Mouse (Mus musculus) mouse embryonic stem cell (cell line): ENCODE results near the gene Lpin1.

Source experiments
- in situ Hi-C, 2 experiments: fragments of 300-500 bp; cut with MboI; formaldehyde crosslinking; loops; 1 replicate in 1 of 2; 3 replicates in 1 of 2; pipeline ENCODE4 v1.14.3; 2019 to 2020; ENCODE audit warnings: low sequenced_read_pairs in 2 of 2, low pct_unique_long_range_greater_than_20kb in 1 of 2, mixed read lengths in 1 of 2; ENCODE audit not compliant: unreplicated experiment in 1 of 2

Lpin1 gene

DNA sequence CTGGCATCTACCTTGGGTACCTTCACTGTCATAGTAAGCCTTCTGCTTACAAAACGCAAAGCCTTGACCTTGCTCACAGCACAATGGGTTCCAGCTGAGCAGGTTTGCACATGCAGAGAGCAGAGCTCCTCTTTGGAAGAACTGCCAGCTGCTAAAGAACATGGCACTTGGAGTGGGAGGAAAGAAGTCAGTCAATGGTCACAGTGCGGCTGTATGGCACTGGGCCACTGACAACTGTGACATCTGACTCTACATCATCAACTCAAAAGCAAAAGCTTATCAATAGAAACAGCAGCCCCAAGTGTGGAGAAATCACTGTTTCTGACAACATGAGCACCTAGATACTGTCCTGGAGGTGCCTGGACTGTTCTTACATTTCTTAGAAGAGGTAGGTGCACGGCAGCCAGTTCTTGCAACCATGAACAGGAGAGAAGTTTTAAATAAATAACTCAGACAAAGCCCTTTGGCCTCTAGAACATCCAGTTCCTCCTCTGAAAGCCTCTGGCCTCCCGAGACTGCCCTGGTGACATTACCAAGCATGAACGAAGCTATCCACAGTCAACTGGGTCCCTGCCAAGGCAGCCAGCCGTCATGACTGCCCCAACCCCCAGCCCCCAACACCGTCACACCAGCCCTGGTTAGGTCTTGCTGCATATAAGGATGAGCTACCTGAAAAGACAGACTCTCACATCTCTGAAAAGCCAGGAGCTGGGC lies 19.5 kb upstream of the Lpin1 start:
- in situ Hi-C loops: loop anchor here (5.0 to 10.0 kb wide), 2 partner anchors 63 to 66 kb away; no protein-coding TSS in a partner anchor

DNA sequence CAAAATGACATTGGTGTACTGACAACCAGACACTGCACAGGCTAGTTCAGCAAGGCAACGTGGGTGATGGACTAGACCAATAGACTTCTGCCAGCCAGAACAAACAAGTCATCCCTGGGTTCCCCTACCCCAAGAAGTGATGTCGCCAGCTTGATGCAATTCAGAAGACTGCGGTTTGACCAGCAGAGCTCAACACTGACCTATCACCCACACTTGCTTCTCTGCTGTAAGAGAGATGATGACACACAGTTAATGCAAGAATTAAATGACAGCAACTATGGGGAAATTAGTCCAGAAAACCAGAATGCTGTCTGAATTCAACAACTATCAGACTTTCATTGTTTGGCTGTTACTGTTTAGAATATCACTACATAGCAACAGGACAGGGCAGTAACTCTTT lies 9.5 kb upstream of the Lpin1 start:
- in situ Hi-C loops: no loop called here

DNA sequence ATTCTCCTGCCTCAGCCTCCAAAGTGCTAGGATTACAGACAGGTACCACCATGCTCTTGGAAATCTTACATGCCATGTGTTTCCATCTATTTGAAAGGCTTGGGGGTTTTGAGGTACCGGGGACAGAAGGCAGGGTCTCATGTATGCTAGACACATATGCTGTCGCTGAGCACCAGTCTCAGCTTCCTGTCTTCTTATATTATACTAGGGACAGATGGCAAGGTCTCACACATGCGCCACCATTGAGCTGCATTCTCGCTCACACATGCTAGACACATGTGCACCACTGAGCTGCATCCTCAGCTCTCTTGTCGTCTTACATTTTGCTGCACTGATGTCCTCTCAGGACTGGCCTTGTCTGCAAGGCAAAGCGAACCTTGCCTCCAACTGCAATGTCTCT lies 8.7 kb upstream of the Lpin1 start:
- in situ Hi-C loops: no loop called here

- in situ Hi-C loops: no loop called here
These were observed 7.9 kb upstream of the Lpin1 start for GRCm38 (mm10) chr12:16618512-16619274.

DNA sequence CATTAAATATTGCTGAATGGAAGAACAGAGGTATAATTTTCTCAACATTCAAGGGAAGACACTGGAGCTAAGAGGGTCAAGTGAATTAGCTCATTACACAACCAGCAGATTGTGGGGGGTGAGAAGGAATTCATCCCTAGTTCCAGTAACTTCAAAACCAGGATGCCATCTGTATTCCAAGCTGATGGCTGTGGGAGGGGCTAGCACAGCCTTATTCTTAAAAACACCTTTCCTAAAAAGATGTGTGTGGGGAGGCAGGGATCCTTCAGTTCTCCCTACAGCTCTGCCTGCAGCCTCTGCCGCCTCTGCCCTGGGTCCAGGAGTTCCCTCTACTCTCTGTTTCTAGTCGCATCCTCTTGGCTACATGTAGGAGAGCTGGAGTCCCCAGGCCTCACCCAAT lies 5.0 kb upstream of the Lpin1 start:
- in situ Hi-C loops: no loop called here

DNA sequence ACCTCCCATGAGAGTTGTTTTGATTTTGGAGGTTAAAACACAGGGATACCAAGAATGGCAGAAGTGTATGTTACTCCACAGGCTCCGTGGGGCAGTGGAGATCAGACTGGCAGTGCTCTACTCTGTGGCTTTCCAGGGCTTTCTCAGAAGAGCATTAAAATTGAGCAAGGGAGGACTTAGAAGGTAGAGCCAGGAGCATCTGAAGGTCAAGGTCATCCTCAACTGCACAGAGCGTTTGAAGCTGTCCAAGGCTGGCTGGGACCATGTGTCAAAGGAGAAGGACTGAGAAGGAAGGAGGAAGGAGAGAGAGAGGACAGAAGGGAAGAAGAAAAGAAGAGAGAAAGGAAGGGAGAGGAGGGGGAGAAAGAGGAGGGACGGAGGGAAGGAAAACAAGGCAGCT lies 3.8 kb upstream of the Lpin1 start:
- in situ Hi-C loops: no loop called here

- in situ Hi-C loops: no loop called here
These were observed 5.1 kb downstream of the Lpin1 start for GRCm38 (mm10) chr12:16605624-16606023.

DNA sequence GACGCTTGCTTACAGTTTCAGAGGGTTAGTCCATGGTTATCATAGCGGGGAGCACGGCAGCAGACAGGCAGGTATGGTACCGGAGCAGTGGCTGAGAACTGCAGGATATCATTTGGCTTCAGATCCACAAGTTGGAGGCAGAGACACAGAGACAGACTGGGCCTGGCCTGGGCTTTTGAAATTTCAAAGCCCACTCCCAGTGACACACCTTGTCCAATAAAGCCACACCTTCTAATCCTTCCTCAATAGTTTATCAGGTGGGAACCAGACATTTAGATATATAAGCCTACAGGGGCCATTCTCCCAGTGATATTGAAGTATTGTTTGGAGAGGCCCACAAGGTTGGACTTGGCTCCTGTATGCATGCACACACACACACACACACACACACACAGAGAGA lies 8.5 kb downstream of the Lpin1 start:
- in situ Hi-C loops: no loop called here

GRCm38 (mm10) chr12:16600374-16600773 lies 10.4 kb downstream of the Lpin1 start:
- in situ Hi-C loops: no loop called here

- in situ Hi-C loops: no loop called here
These were observed 11.4 kb downstream of the Lpin1 start for GRCm38 (mm10) chr12:16599359-16599758.

- in situ Hi-C loops: no loop called here
These were observed 17.0 kb downstream of the Lpin1 start for GRCm38 (mm10) chr12:16593761-16594160.

GRCm38 (mm10) chr12:16593014-16593413 lies 17.8 kb downstream of the Lpin1 start:
- in situ Hi-C loops: no loop called here

DNA sequence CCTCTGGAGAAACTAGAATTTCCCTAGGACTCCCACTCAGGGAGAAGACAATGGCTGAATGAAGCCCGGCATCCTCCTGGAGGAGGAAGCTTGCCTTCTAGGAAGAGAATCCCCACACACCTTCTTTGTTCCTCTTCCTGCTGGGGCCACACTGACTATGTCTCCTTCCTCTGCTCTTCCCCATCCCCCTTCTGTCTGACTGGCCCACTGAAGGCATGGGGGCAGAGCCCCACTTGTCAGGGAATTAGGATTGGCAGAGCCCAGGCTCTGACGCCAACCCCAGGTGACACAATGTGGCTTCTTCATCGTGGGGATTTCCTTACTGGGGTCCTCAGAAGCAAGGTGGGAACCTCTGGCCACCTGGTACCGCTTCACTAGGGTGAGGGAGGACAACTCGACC lies 18.3 kb downstream of the Lpin1 start:
- in situ Hi-C loops: no loop called here

- in situ Hi-C loops: no loop called here
These were observed 19.1 kb downstream of the Lpin1 start for GRCm38 (mm10) chr12:16591453-16592200.

- in situ Hi-C loops: no loop called here
These were observed 20.8 kb downstream of the Lpin1 start for GRCm38 (mm10) chr12:16589966-16590365.

GRCm38 (mm10) chr12:16589204-16589949 lies 21.4 kb downstream of the Lpin1 start:
- in situ Hi-C loops: no loop called here

- in situ Hi-C loops: no loop called here
These were observed 22.2 kb downstream of the Lpin1 start for GRCm38 (mm10) chr12:16588396-16589042.

GRCm38 (mm10) chr12:16587767-16588166 lies 23.0 kb downstream of the Lpin1 start:
- in situ Hi-C loops: no loop called here
